In the genomic region with DNA sequence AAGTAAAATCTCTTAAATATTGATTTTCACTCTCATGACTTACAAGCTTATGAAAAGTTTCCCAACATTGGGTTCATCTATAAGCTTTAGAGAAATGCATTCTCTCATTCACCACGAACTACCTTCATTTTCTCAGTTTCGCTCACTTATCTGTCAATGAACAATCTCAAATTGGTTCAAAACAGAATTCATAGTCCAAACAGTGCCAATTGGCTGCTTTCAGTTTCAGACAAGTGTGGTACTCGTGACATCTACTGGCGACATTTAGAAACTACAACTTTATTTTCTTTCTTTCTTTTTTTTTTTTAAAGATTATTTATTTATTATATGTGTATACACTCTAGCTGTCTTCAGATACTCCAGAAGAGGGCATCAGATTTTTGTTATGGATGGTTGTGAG, we compare ENCODE assay signal across 10 mouse cellular contexts. TPM values are rescaled to one million over a fixed set of nuclear protein-coding genes. Genes with fewer than 3 reads are reported as not detected.
DNase-seq lines count a peak whose midpoint lies in the region; TF ChIP-seq lines count a peak whose summit lies in the region.
"Had no signal": no experiment of that assay in that cellular context is flagged by ENCODE, and none has a peak within 500 bp of the region (broad histone marks: within the 10 kb centered on the region; RNA-seq: fewer than 3 reads in every experiment).

No protein-coding gene starts in this region.

- DNase-seq in embryo, embryonic 10 days (ENCODE audit: low spot score), result peak; percentile 44
- no peak for DNase-seq in embryo, embryonic 9.5 days (ENCODE audit: extremely low spot score)
- DNase-seq in lung, adult 2 months, result no peak
- no peak for DNase-seq in lung, postnatal 4 days
- DNase-seq in brain, embryonic 14.5 days (ENCODE audit: low read depth), result peak; percentile 67
- DNase-seq in naive thymus-derived CD4-positive, alpha-beta T cell, adult 2 months (ENCODE audit: low read depth), result peak; percentile 76
- no peak for DNase-seq in spleen, postnatal 4 days (ENCODE audit: low spot score in 2 of 2)
- no peak for DNase-seq in right cerebral cortex, postnatal 4 days

- H3K4me1 ChIP-seq in lung, adult 2 months (ENCODE audit: control insufficient read depth, insufficient read depth, low read length), result no peaks in the 10 kb centered on the region
- H3K4me1 ChIP-seq: hindbrain, embryonic 10.5 days; lung, embryonic 15.5 days had no signal

- TF ChIP-seq POLR2A in lung, adult 2 months (IDR thresholded peaks at IDR 0.05; ENCODE audit: borderline replicate concordance, extremely low read depth, low read depth, low read length), result no peak
- no peak for TF ChIP-seq POLR2A in brain, embryonic 14.5 days (IDR thresholded peaks at IDR 0.05; ENCODE audit: borderline replicate concordance, extremely low read depth, insufficient read depth, insufficient read length, poor library complexity, severe bottlenecking)

- 8% methylated on average over 4 of the region's 4 CpGs for WGBS in lung, adult 2 months

- H3K4me3 ChIP-seq in lung, adult 2 months (replicated peaks; ENCODE audit: extremely low read depth, low read depth, low read length), result no peak overlapping the region
- H3K4me3 ChIP-seq: hindbrain, embryonic 10.5 days; lung, embryonic 15.5 days had no signal

- TF ChIP-seq CTCF in lung, adult 2 months (IDR thresholded peaks at IDR 0.05; ENCODE audit: insufficient read depth, low read length), result peak; percentile 26; the same call in 1 of the 2 replicates
- peak; percentile 38; the same call in 1 of the 2 replicates for TF ChIP-seq CTCF in brain, embryonic 14.5 days (IDR thresholded peaks at IDR 0.05; ENCODE audit: borderline replicate concordance, extremely low read depth, insufficient read depth, insufficient read length)

RNA-seq across cellular contexts. Expression of a gene that starts 21.8 kb away (rescaled TPM):
- 14.6 and 18.0 TPM in 2 replicates for polyA plus RNA-seq in lung, adult 2 months (2012; rRNA removed)
- polyA plus RNA-seq in brain, embryonic 14.5 days (2012; rRNA removed), result 21.7 and 23.6 TPM in 2 replicates

RNA-seq across cellular contexts. Expression of a gene that starts 42.6 kb away (rescaled TPM):
- polyA plus RNA-seq in lung, adult 2 months (2012; rRNA removed), result 4.0 TPM in 1 of 2 replicates, not detected in the other
- 0.10 and 0.40 TPM in 2 replicates for polyA plus RNA-seq in brain, embryonic 14.5 days (2012; rRNA removed)
- polyA plus RNA-seq: hindbrain, embryonic 10.5 days had no signal

RNA-seq across cellular contexts. Expression of a gene that starts 58.8 kb away (rescaled TPM):
- 10.0 and 23.5 TPM in 2 replicates for polyA plus RNA-seq in lung, adult 2 months (2012; rRNA removed)
- 8.8 and 9.5 TPM in 2 replicates for polyA plus RNA-seq in brain, embryonic 14.5 days (2012; rRNA removed)

Comparison
In these comparisons a context has a peak if more than half of its experiments do, and no peak if none do; other contexts are left out.
1. DNase-seq: peak in embryo, embryonic 10 days (single experiment), brain, embryonic 14.5 days (single experiment) and naive thymus-derived CD4-positive, alpha-beta T cell, adult 2 months (single experiment); none in embryo, embryonic 9.5 days (single experiment), lung, adult 2 months (single experiment), lung, postnatal 4 days (0 of 2), spleen, postnatal 4 days (0 of 2) and right cerebral cortex, postnatal 4 days (single experiment).